Mouse (Mus musculus): ENCODE data around the gene Gstp3. TPM values are rescaled to one million over a fixed set of nuclear protein-coding genes. Genes with fewer than 3 reads are reported as not detected.
"Not testable (repeated sequence)": the region's sequence is repeated elsewhere in the genome, so short reads cannot be mapped to it uniquely, and the experiment has no call there.

Gene Gstp3
- polyA plus RNA-seq, 1 experiment: 18.0 TPM

GRCm38 (mm10) chr19:4066877-4067276, 7.5 kb upstream of the Gstp3 start:
- Histone ChIP-seq H3K27ac (ENCODE audit: control insufficient read depth, insufficient read depth, low read depth, low read length, poor library complexity) (no peak overlapping the region), H3K4me1 (ENCODE audit: control insufficient read depth, insufficient read depth, low read length) (peaks cover 2% of the 10 kb centered on the region; the same call in 1 of the 2 replicates), H3K4me3 (replicated peaks; ENCODE audit: control insufficient read depth, low read depth, low read length) (no peak overlapping the region)
- TF ChIP-seq CTCF (IDR thresholded peaks at IDR 0.05; ENCODE audit: control insufficient read depth, insufficient read depth, low read length) (no peak), POLR2A (IDR thresholded peaks at IDR 0.05; ENCODE audit: borderline replicate concordance, control insufficient read depth, low read depth, low read length) (no peak)

DNA sequence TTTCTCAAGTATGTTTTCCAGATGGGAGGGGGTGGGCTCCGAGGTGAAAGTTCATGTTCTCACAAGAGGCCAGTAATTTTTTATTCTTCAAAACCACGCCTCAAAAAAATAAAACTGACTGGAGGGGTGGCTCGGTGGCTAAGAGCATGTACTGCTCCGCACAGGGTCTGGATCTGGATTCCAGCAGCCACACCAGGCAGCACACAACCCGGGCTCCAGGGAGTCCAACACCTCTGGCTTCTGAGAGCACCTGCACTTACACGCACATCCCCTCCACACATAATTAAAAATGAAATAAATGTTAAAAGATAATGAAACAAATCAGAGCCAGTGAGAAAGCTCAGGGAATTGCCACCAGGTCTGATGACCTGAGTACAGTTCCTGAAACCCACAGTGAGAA, 6.9 kb upstream of the Gstp3 start:
- TF ChIP-seq POLR2A (IDR thresholded peaks at IDR 0.05; ENCODE audit: borderline replicate concordance, control insufficient read depth, low read depth, low read length) (no peak), CTCF (IDR thresholded peaks at IDR 0.05; ENCODE audit: control insufficient read depth, insufficient read depth, low read length) (no peak)
- Histone ChIP-seq H3K27ac (ENCODE audit: control insufficient read depth, insufficient read depth, low read depth, low read length, poor library complexity) (peak overlapping the region; percentile 81), H3K4me3 (replicated peaks; ENCODE audit: control insufficient read depth, low read depth, low read length) (no peak overlapping the region)

GRCm38 (mm10) chr19:4064501-4064900, 5.1 kb upstream of the Gstp3 start:
- 9% methylated on average over 7 of the region's 11 CpGs for WGBS
- not testable (repeated sequence) for H3K4me3 ChIP-seq (replicated peaks; ENCODE audit: control insufficient read depth, low read depth, low read length); H3K4me1 ChIP-seq (ENCODE audit: control insufficient read depth, insufficient read depth, low read length); H3K27ac ChIP-seq (ENCODE audit: control insufficient read depth, insufficient read depth, low read depth, low read length, poor library complexity)

More for the DNA sequence above, 6.9 kb upstream of the Gstp3 start:
- WGBS: 48% methylated on average over 6 of the region's 6 CpGs
- peaks cover 2% of the 10 kb centered on the region; the same call in 1 of the 2 replicates for H3K4me1 ChIP-seq (ENCODE audit: control insufficient read depth, insufficient read depth, low read length)

GRCm38 (mm10) chr19:4063357-4063756, 4.0 kb upstream of the Gstp3 start:
- not testable (repeated sequence) for H3K27ac ChIP-seq (ENCODE audit: control insufficient read depth, insufficient read depth, low read depth, low read length, poor library complexity); H3K4me1 ChIP-seq (ENCODE audit: control insufficient read depth, insufficient read depth, low read length)
- WGBS: 54% methylated on average over 4 of the region's 4 CpGs

DNA sequence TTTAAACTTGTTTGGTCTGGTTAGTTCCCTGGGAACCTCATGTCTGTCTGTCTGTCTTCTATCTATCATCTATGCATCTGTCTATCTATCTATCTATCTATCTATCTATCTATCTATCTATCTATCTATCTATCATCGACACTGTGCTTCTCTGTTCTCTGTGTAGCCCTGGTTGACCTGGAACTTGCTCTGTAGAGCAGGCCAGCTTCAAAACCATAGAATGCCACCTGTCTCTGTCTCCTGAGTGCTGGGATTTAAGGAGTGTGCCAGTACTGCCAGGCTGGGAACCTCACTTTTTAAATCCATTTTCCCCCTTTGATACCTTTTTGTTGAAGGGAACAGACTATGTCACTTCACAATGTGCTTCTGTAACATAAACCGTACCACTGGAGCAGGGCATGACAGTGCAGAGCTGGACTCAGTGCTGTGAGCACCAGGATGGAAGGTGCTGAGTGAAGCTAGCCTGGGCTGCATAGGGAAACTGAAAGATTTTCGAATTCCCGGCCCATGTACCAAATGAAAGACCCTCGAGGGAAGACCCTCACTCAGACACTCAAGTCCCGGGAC, 1.6 kb upstream of the Gstp3 start:
- peaks cover 3% of the 10 kb centered on the region; the same call in 1 of the 2 replicates for H3K4me1 ChIP-seq (ENCODE audit: control insufficient read depth, insufficient read depth, low read length)
- WGBS: 77% methylated on average over 6 of the region's 6 CpGs
- no peak overlapping the region for H3K4me3 ChIP-seq (replicated peaks; ENCODE audit: control insufficient read depth, low read depth, low read length)
- H3K27ac ChIP-seq (ENCODE audit: control insufficient read depth, insufficient read depth, low read depth, low read length, poor library complexity): peak overlapping the region; percentile 69; the same call in 1 of the 2 replicates
- TF ChIP-seq CTCF (IDR thresholded peaks at IDR 0.05; ENCODE audit: control insufficient read depth, insufficient read depth, low read length) (no peak), POLR2A (IDR thresholded peaks at IDR 0.05; ENCODE audit: borderline replicate concordance, control insufficient read depth, low read depth, low read length) (no peak)

More at GRCm38 (mm10) chr19:4063357-4063756, 4.0 kb upstream of the Gstp3 start:
- not testable (repeated sequence) for H3K4me3 ChIP-seq (replicated peaks; ENCODE audit: control insufficient read depth, low read depth, low read length)

DNA sequence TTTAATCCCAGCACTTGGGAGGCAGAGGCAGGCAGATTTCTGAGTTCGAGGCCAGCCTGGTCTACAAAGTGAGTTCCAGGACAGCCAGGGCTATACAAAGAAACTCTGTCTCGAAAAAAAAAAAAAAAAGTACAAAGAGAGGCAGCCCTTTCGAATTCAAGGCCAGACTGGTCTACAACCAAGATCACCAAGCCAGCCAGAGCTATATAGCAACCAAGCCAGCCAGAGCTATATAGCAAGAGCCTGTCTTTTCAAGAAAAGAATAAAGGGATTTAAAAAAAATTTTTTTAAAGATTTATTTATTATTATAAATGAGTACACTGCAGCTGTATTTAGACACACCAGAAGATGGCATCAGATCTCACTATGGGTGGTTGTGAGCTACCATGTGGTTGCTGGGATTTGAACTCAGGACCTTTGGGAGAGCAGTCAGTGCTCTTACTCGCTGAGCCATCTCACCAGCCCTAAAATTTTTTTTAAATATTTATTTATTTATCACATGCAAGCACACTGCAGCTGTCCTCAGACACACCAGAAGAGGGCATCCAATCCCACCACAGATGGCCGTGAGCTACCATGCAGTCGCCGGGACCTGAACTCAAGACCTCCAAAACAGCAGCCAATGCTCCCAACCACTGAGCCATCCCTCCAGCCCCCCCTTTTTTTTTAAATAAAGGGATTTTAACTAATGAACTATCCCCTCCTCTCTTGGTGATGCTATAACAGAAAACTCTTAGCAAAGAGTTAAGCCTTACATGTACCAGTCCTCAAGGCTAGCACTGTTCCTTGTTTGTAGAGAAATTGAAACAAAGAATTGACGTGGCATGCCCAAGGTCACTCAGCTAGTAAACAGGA, 902 bp upstream of the Gstp3 start:
- H3K4me3 ChIP-seq (replicated peaks; ENCODE audit: control insufficient read depth, low read depth, low read length); H3K4me1 ChIP-seq (ENCODE audit: control insufficient read depth, insufficient read depth, low read length); H3K27ac ChIP-seq (ENCODE audit: control insufficient read depth, insufficient read depth, low read depth, low read length, poor library complexity): not testable (repeated sequence)
- 86% methylated on average over 8 of the region's 8 CpGs for WGBS

DNA sequence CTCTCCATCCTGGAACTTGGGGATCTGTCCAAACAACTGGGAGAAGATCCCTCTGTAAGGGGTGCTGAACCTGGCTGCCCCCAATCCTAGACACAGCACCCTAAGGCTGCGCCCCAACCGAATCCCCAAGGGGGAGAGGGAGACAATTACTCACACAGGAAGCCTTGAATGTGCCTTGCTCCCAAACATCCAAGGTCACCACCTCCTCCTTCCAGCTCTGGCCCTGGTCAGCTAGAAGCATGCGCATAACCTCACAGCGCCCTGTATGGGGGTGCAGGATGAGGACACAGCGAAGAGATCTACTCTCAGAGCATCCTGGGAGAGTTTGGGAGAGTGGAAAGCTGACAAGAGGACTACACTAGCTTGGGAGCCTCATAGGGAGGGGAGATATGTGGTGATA, 788 bp downstream of the Gstp3 start:
- TF ChIP-seq POLR2A (IDR thresholded peaks at IDR 0.05; ENCODE audit: borderline replicate concordance, control insufficient read depth, low read depth, low read length) (no peak), CTCF (IDR thresholded peaks at IDR 0.05; ENCODE audit: control insufficient read depth, insufficient read depth, low read length) (no peak)
- 91% methylated on average over 5 of the region's 5 CpGs for WGBS
- no peak overlapping the region for H3K4me3 ChIP-seq (replicated peaks; ENCODE audit: control insufficient read depth, low read depth, low read length)
- H3K4me1 ChIP-seq (ENCODE audit: control insufficient read depth, insufficient read depth, low read length): peaks cover 3% of the 10 kb centered on the region; the same call in 1 of the 2 replicates
- peak overlapping the region; percentile 39 for H3K27ac ChIP-seq (ENCODE audit: control insufficient read depth, insufficient read depth, low read depth, low read length, poor library complexity)

- Histone ChIP-seq H3K4me3 (replicated peaks; ENCODE audit: control insufficient read depth, low read depth, low read length) (no peak overlapping the region), H3K27ac (ENCODE audit: control insufficient read depth, insufficient read depth, low read depth, low read length, poor library complexity) (0 out of 2 replicates have a peak overlapping the region, but pooled peaks have one; percentile 24), H3K4me1 (ENCODE audit: control insufficient read depth, insufficient read depth, low read length) (peaks cover 3% of the 10 kb centered on the region; the same call in 1 of the 2 replicates)
- TF ChIP-seq POLR2A (IDR thresholded peaks at IDR 0.05; ENCODE audit: borderline replicate concordance, control insufficient read depth, low read depth, low read length) (no peak), CTCF (IDR thresholded peaks at IDR 0.05; ENCODE audit: control insufficient read depth, insufficient read depth, low read length) (no peak)
- WGBS: 91% methylated on average over 7 of the region's 7 CpGs
Observed at GRCm38 (mm10) chr19:4057962-4058361, 1.4 kb downstream of the Gstp3 start.

DNA sequence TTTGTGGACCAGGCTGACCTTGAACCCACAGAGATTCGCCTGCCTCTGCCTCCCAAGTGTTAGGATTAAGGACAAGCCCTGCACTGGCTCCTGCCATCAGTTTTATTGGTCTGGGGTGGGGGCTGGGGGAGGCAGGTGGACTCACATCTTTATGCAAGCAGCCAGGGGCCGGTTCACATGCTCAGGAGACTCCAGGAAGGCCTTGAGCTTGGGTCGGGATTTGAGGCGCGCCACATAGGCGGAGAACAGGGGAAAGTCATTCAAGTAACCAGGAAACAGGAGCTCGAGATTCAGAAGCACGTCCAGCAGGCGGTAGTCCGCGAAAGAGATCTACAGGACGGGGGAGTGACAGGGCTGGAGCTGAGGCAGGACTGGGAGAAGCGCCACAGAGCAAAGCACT, 2.0 kb downstream of the Gstp3 start:
- TF ChIP-seq POLR2A (IDR thresholded peaks at IDR 0.05; ENCODE audit: borderline replicate concordance, control insufficient read depth, low read depth, low read length) (no peak), CTCF (IDR thresholded peaks at IDR 0.05; ENCODE audit: control insufficient read depth, insufficient read depth, low read length) (no peak)
- 91% methylated on average over 13 of the region's 13 CpGs for WGBS
- Histone ChIP-seq H3K4me1 (ENCODE audit: control insufficient read depth, insufficient read depth, low read length) (peaks cover 3% of the 10 kb centered on the region; the same call in 1 of the 2 replicates), H3K27ac (ENCODE audit: control insufficient read depth, insufficient read depth, low read depth, low read length, poor library complexity) (no peak overlapping the region), H3K4me3 (replicated peaks; ENCODE audit: control insufficient read depth, low read depth, low read length) (no peak overlapping the region)
